Mouse (Mus musculus) embryonic facial prominence, embryonic 12.5 days (tissue): ENCODE data around the gene Schip1. TPM values are rescaled to one million over a fixed set of nuclear protein-coding genes. Genes with fewer than 3 reads are reported as not detected.

Experiments
- ATAC-seq: fragments of 200-750 bp; cut with Nextera tagmentation; 2 replicates; pipeline ENCODE4 v1.8.0; 2017; ENCODE audit not compliant: insufficient number of reproducible peaks, insufficient read depth, low FRiP score, low TSS enrichment
- H3K27ac ChIP-seq: fragments of 300-500 bp; sonication (generic); 2 replicates; pipeline ENCODE4 v1.5.1; 2016; ENCODE audit warnings: mild to moderate bottlenecking
- H3K27me3 ChIP-seq: fragments of 300-500 bp; sonication (generic); 2 replicates; pipeline ENCODE4 v1.6.1; 2016; ENCODE audit warnings: mild to moderate bottlenecking, moderate library complexity
- H3K36me3 ChIP-seq: fragments of 300-500 bp; sonication (generic); 2 replicates; pipeline ENCODE4 v1.6.1; 2016; ENCODE audit warnings: mild to moderate bottlenecking
- H3K4me1 ChIP-seq: fragments of 300-500 bp; sonication (generic); 2 replicates; pipeline ENCODE4 v1.6.1; 2016
- H3K4me2 ChIP-seq: fragments of 300-500 bp; sonication (generic); replicated peaks from 2 replicates; pipeline ENCODE4 v1.6.1; 2016; ENCODE audit warnings: mild to moderate bottlenecking, moderate library complexity
- H3K4me3 ChIP-seq: fragments of 300-500 bp; sonication (generic); 2 replicates; pipeline ENCODE4 v1.5.1; 2016; ENCODE audit warnings: mild to moderate bottlenecking
- H3K9ac ChIP-seq: fragments of 300-500 bp; sonication (generic); 2 replicates; pipeline ENCODE4 v1.6.1; 2016; ENCODE audit warnings: mild to moderate bottlenecking, moderate library complexity
- H3K9me3 ChIP-seq: fragments of 300-500 bp; sonication (generic); 2 replicates; pipeline ENCODE4 v1.6.1; 2016; ENCODE audit warnings: mild to moderate bottlenecking, moderate library complexity
- WGBS: fragments of 180-500 bp; shearing (Covaris S2); methylation state at CpG from one replicate; pipeline ENCODE4 v1.1.7; 2016; 5-methylcytosine and 5-hydroxymethylcytosine counted together
- polyA plus RNA-seq: library from polyadenylated mRNA; unstranded; fragments of >200 nt; fragmentation: Nextera tagmentation; extraction: Ambion mirVana; gene quantifications from 2 replicates; pipeline ENCODE4 v1.2.1, GENCODE M21; 2016

Gene Schip1
- polyA plus RNA-seq, 1 experiment from 2014 or later: 37.6 TPM

- no peaks in the 10 kb centered on the region for H3K4me1 ChIP-seq
- no peak overlapping the region for H3K27ac ChIP-seq
- no peaks in the 10 kb centered on the region for H3K27me3 ChIP-seq
- no peak overlapping the region for H3K4me2 ChIP-seq
- no peaks in the 10 kb centered on the region for H3K9me3 ChIP-seq
- ATAC-seq: no peak
- H3K36me3 ChIP-seq: no peaks in the 10 kb centered on the region
- no peak overlapping the region for H3K4me3 ChIP-seq
- H3K9ac ChIP-seq: no peak overlapping the region
Measured at GRCm38 (mm10) chr3:68368029-68368428, 303.4 kb downstream of the Schip1 start.

GRCm38 (mm10) chr3:68372925-68373324, 308.3 kb downstream of the Schip1 start:
- no peak overlapping the region for H3K9ac ChIP-seq
- no CpG with 5 or more reads among the region's 1 CpGs for WGBS

GRCm38 (mm10) chr3:68375100-68375508, 310.5 kb downstream of the Schip1 start:
- no peaks in the 10 kb centered on the region for H3K9me3 ChIP-seq
- H3K27me3 ChIP-seq: no peaks in the 10 kb centered on the region
- no peak overlapping the region for H3K4me2 ChIP-seq
- WGBS: 41% methylated on average over 10 of the region's 10 CpGs
- no peak overlapping the region for H3K9ac ChIP-seq
- H3K4me3 ChIP-seq: no peak overlapping the region
- no peak for ATAC-seq
- no peaks in the 10 kb centered on the region for H3K36me3 ChIP-seq
- H3K27ac ChIP-seq: no peak overlapping the region
- H3K4me1 ChIP-seq: no peaks in the 10 kb centered on the region

More at GRCm38 (mm10) chr3:68372925-68373324, 308.3 kb downstream of the Schip1 start:
- no peaks in the 10 kb centered on the region for H3K4me1 ChIP-seq
- no peak overlapping the region for H3K27ac ChIP-seq
- H3K27me3 ChIP-seq: no peaks in the 10 kb centered on the region
- H3K9me3 ChIP-seq: no peaks in the 10 kb centered on the region
- no peak for ATAC-seq
- H3K4me2 ChIP-seq: no peak overlapping the region
- H3K36me3 ChIP-seq: no peaks in the 10 kb centered on the region
- no peak overlapping the region for H3K4me3 ChIP-seq

- H3K9ac ChIP-seq: no peak overlapping the region
- no peak overlapping the region for H3K27ac ChIP-seq
- no peaks in the 10 kb centered on the region for H3K9me3 ChIP-seq
- ATAC-seq: no peak
- WGBS: 64% methylated on average over 7 of the region's 7 CpGs
- no peaks in the 10 kb centered on the region for H3K4me1 ChIP-seq
- no peaks in the 10 kb centered on the region for H3K36me3 ChIP-seq
- H3K4me2 ChIP-seq: no peak overlapping the region
- no peak overlapping the region for H3K4me3 ChIP-seq
- H3K27me3 ChIP-seq: no peaks in the 10 kb centered on the region
Measured at GRCm38 (mm10) chr3:68377452-68378198, 313.0 kb downstream of the Schip1 start.

GRCm38 (mm10) chr3:68378799-68379198, 314.2 kb downstream of the Schip1 start:
- Histone ChIP-seq H3K27me3 (no peaks in the 10 kb centered on the region), H3K9me3 (no peaks in the 10 kb centered on the region), H3K4me3 (no peak overlapping the region), H3K9ac (no peak overlapping the region), H3K4me2 (no peak overlapping the region), H3K27ac (no peak overlapping the region), H3K4me1 (no peaks in the 10 kb centered on the region), H3K36me3 (no peaks in the 10 kb centered on the region)
- 67% methylated on average over 2 of the region's 2 CpGs for WGBS
- no peak for ATAC-seq

- H3K36me3 ChIP-seq: no peaks in the 10 kb centered on the region
- H3K27me3 ChIP-seq: no peaks in the 10 kb centered on the region
- H3K9ac ChIP-seq: no peak overlapping the region
- WGBS: 44% methylated on average over 7 of the region's 7 CpGs
- H3K4me1 ChIP-seq: no peaks in the 10 kb centered on the region
- ATAC-seq: no peak
- no peak overlapping the region for H3K4me2 ChIP-seq
- no peak overlapping the region for H3K27ac ChIP-seq
- H3K9me3 ChIP-seq: no peaks in the 10 kb centered on the region
- no peak overlapping the region for H3K4me3 ChIP-seq
Measured at GRCm38 (mm10) chr3:68379242-68379641, 314.6 kb downstream of the Schip1 start.

GRCm38 (mm10) chr3:68383672-68384071, 319.1 kb downstream of the Schip1 start:
- Histone ChIP-seq H3K27me3 (no peaks in the 10 kb centered on the region), H3K4me2 (no peak overlapping the region), H3K4me1 (no peaks in the 10 kb centered on the region), H3K36me3 (no peaks in the 10 kb centered on the region), H3K4me3 (no peak overlapping the region), H3K27ac (no peak overlapping the region), H3K9me3 (no peaks in the 10 kb centered on the region), H3K9ac (no peak overlapping the region)
- no peak for ATAC-seq

GRCm38 (mm10) chr3:68385544-68385943, 320.9 kb downstream of the Schip1 start:
- Histone ChIP-seq H3K27ac (no peak overlapping the region), H3K9me3 (no peaks in the 10 kb centered on the region), H3K9ac (no peak overlapping the region), H3K4me2 (no peak overlapping the region), H3K36me3 (no peaks in the 10 kb centered on the region), H3K4me1 (no peaks in the 10 kb centered on the region), H3K4me3 (no peak overlapping the region), H3K27me3 (no peaks in the 10 kb centered on the region)
- WGBS: 61% methylated on average over 3 of the region's 3 CpGs
- no peak for ATAC-seq

GRCm38 (mm10) chr3:68388023-68388422, 323.4 kb downstream of the Schip1 start:
- H3K36me3 ChIP-seq: no peaks in the 10 kb centered on the region
- no peak overlapping the region for H3K9ac ChIP-seq
- no peaks in the 10 kb centered on the region for H3K4me1 ChIP-seq
- H3K9me3 ChIP-seq: no peaks in the 10 kb centered on the region
- 93% methylated on average over 3 of the region's 3 CpGs for WGBS
- H3K4me3 ChIP-seq: no peak overlapping the region
- H3K27ac ChIP-seq: no peak overlapping the region
- H3K27me3 ChIP-seq: no peaks in the 10 kb centered on the region
- ATAC-seq: no peak
- no peak overlapping the region for H3K4me2 ChIP-seq

GRCm38 (mm10) chr3:68393578-68393977, 329.0 kb downstream of the Schip1 start:
- 72% methylated on average over 2 of the region's 2 CpGs for WGBS
- Histone ChIP-seq H3K4me2 (no peak overlapping the region), H3K36me3 (no peaks in the 10 kb centered on the region), H3K27me3 (no peaks in the 10 kb centered on the region), H3K27ac (no peak overlapping the region), H3K4me3 (no peak overlapping the region), H3K9me3 (no peaks in the 10 kb centered on the region), H3K9ac (no peak overlapping the region), H3K4me1 (no peaks in the 10 kb centered on the region)
- ATAC-seq: no peak

GRCm38 (mm10) chr3:68398691-68399090, 334.1 kb downstream of the Schip1 start:
- H3K9me3 ChIP-seq: no peaks in the 10 kb centered on the region
- no peak overlapping the region for H3K4me3 ChIP-seq
- no peak overlapping the region for H3K27ac ChIP-seq
- H3K4me2 ChIP-seq: no peak overlapping the region
- H3K9ac ChIP-seq: no peak overlapping the region
- H3K4me1 ChIP-seq: no peaks in the 10 kb centered on the region
- H3K36me3 ChIP-seq: no peaks in the 10 kb centered on the region
- no peak for ATAC-seq
- WGBS: 74% methylated on average over 3 of the region's 3 CpGs
- no peaks in the 10 kb centered on the region for H3K27me3 ChIP-seq

- H3K9me3 ChIP-seq: no peaks in the 10 kb centered on the region
- no peaks in the 10 kb centered on the region for H3K36me3 ChIP-seq
- no peak for ATAC-seq
- H3K27me3 ChIP-seq: no peaks in the 10 kb centered on the region
- no peak overlapping the region for H3K4me3 ChIP-seq
- WGBS: 69% methylated on average over 7 of the region's 7 CpGs
- no peaks in the 10 kb centered on the region for H3K4me1 ChIP-seq
- H3K9ac ChIP-seq: no peak overlapping the region
- no peak overlapping the region for H3K27ac ChIP-seq
- H3K4me2 ChIP-seq: no peak overlapping the region
Measured at GRCm38 (mm10) chr3:68400121-68400520, 335.5 kb downstream of the Schip1 start.
